Mouse (Mus musculus): ENCODE results near the gene Wdr92.

The Wdr92 gene

DNA sequence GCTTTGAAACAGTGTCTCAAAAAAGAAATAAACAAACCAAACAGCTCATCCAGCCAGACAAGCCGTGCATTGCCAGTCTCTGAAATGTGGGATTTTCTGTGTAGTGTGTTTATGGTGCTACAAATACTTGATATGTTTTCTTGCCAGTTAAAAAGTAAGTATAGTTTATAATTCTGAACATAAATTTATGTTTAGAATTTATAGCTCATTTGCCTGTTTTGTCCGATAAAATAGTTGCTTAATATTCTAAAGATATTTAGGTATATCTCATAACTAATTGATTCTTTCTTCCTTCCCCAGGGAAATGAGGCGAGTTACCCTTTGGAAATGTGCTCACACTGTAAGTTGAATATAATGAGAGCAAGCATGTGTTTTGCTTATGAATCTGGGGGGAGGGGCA, at the start of gene Wdr92:
Gene Wdr92, plus strand, starts transcription at position 301 of the 400 bp plus-strand sequence.
- no peak for DNase-seq

DNA sequence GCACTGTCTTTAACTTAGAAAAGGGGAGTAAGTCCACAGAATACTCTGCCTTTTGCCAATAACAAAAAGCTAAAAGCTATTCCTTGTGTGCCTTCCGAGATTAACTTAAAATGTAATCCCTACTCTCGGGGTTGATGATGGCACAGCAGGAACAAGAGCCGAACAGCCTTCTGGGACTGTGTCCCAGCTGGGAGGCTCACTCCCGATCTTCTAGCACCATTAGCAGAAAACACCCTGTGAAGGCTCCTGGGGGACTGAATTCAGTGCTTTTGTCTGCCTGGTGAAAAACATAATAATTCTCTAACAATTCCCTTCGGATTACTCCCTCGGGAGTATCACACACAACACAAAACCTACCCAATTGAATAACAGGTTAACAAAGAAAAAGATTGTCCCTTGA, 46.3 kb upstream of the Wdr92 start:
- DNase-seq = no peak

DNA sequence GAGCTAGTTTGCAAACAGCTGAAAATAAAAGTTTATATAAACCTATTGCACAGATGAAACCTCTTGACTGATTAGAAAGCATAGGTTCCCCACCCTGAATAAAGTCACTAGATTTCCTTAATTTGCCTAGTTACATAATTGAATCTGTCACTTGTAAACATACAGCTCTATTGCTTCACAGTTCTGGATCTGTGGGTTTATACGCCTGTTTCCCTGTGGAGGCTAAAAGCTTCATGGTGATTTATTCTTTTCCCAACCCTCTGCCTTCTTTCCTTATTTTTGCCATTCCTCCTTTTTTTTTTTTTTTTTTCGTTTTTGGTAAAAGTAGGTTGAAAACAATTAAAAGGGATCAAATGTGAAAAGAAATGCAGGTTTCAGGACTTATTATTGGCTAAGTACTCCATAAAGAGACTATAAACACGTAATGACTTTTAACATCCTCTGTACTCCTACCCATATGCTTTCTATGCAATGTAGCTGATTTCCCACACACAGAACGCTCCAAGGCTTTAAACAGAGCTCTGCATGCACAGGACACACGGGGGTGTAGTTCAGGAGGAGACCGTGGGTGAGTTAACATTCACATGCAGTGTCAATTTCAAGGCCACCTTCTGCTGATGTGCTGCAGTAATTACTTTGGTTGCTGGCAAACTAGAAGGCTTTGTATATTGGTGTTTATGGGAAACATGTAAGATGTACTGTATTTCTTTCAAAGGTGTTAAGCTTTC, 43.4 kb upstream of the Wdr92 start:
- DNase-seq = peak; percentile 17

DNA sequence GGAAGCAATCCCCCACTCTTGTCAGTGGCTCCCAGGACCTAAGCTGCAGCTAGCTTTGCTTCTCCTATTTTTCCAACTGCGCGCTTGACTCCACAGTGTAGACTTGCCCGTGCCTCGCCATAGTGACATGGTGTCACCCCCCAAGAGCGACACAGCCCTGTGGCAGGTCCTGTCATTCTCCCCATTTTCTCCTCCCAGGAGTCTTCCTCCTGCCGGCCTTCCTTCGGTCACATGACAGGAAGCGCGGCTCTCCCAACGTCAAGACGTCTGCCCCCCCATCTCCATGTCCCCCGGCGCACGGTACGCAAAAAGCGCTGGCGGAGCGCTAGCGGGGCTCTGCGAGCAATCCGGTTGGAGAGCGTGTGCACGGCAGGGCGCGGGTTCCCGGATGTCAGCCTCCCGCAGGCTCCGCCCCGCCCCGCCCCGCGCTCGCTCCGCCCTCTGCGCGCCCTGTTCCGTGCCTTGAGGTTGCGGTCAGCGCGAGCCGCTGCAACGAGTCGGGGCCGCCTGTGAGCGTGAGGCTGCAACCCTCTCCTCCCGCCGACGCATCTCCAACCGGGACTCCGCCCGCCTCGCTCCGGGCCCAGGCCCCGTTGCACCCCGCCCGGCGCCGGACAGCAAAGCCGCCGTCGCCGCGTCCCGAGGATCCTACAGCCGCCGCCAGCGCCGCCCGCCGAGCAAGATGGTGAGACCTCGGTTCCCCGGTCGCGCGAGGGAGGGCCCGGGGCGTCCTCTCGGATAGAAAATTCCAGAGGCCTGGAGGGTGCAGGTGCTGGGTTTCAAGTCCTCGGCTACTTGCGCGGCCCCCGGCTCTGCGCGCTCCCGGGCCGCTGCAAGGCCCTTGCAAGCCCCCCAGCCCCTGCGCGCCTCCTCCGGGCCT, 22.8 kb upstream of the Wdr92 start, which contains the start of gene Ppp3r1:
Gene Ppp3r1, plus strand, starts transcription at position 406 of the 880 bp plus-strand sequence.
- DNase-seq = peak; percentile 100

DNA sequence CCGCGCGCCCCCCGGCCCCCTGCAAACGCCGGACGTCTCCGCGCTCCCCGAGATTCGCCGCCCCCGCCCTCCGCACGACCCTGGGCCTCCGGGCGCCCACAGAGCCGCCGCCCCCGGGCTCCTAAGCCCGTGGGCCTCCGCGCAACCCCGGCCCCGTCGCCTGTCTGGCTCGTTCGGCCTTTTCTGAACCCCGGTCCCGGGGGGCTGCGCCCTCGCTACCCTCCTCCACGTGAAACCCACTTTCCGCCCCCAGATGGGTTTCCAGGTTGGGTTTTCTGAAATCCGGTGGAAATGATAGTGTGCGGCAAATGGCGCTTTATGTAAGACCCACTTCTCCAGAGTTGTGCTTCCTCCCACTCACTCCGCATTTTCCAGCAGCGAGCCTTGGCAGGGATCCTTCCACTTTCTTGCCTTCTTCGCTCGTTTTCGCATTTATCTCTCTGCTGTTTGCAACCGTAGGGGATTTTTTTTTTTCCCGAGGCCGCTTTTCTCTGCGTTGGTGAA, 22.1 kb upstream of the Wdr92 start:
- DNase-seq = peak; percentile 95

DNA sequence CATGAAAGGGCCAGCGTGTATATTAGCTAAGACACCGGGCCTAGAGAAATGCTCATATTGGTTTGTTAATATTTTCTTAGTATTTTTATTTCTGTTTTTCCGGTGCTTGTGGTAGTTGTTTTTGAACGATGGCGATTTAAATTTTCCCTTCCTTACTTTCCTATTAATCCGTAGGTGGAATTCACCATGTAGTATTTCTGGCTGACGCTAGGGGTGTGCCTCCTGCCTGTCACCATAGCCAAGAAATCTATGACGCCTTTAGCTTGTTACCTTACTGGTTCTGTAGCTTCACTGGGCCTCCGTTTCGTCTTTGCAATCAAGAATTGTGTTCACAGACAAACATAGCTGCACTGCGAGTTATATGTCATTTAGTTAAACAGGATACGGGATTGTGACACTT, 21.7 kb upstream of the Wdr92 start:
- peak; percentile 94 for DNase-seq

DNA sequence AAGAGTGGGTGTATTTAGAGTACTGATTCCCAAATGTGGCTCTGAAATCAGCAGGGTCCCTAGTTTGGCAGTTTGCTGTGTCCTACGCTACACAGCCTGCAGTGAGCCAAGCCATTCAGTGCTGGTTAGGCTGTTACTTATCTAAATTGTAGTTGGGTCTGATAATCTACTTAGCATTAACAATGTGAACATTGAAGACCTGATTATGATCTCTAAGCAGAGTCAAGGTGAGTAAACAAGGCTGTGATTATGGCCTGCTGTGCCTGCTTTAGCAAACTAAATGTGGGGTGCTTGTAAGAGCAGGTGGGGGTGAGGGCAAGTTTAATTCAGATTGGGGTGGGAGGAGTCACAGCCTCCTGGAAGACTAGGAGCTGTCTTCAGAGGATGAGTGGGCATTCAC, 18.0 kb upstream of the Wdr92 start:
- no peak for DNase-seq

DNA sequence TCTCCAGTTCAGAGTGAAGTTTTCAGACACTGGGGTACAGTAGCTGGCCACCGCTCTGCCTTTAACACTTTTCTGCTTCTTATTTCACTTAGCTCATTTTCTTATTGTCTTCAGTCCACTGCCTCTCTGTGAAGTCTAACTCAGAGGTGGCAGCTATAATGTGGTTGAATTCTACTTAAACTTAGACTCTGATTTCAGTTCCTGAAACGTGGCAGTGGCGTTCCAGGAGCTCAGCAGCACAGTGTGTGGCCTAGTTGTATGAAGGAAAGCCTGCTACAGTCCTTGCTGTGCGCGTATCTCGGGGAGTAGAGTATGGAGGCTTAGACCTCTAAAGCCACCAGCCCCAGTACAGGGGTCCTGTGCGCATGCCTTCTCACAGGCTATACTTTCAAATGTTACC, 15.3 kb upstream of the Wdr92 start:
- no peak for DNase-seq

DNA sequence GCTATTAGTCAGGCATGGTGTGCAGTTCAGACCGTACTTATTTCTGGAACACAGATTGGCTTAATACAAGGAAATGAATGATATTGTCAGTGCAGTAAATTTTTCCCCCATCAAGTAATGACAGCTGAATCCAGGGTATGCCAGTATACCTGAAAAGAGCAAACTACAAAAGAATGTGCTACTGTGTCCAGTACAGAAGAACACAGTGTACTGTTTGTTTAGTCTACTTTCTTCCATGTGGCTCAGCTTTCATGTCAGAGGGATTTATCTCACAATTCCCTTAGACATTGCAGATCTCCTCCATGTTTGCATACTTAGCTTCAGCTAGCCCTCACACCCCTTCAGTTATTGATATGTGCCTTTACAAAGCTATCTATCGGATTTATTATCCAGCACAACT, 12.6 kb upstream of the Wdr92 start:
- DNase-seq = no peak

DNA sequence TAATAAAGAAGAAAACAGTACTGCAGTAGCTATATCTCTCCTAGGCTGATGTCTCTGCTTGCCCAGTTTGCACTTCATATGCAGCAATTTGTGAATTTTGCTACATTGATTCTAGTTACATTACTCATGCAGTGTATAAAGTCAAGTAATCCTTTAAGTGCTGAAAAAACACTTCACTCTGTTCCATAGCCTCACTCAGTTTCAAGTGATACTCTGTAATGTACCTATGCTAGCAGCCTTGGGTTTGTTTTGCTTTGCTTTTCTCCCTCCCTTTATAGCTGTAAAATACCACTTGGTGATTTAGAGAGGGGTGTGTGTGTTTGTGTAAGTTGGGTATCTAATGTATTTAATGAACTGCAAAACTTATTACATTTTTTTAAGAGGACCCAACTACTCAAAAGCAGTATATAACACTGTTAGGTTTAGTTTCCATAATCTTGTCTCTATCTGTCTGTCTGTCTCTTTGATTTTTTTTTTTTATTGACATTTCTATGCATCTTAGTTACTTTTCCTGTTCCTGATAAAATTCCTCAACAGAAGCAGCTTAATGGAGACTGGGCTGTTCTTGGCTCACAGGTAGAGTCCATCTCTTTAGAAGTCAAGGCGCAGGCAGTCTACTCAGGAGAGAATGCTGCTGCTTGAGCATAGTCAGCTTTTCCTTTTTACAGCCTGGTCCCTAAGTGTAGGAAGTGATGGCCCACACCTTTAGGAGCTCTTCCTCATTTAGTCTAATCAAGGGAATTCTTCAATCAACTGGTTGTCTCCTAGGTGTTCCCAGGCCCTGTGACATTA, 10.8 kb upstream of the Wdr92 start:
- no peak for DNase-seq

DNA sequence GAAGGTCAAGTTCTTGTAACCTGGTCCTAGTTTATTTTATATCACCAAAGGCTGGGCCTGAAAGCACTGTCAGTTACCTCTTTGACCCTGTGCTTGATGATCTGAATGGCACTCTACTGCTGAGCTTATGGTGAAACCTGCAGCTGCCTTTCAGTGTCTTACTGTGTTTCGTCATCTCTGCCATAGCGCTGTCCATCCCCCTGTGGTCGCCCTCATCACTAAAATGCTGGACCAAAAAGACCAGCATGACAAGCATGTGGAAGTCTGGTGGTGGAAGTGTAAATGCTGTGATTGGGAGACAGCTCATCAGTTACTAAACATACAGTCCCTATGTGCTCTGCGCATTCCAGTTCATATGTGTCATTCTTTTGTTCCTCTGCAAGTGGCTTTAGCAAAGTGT, 9.6 kb upstream of the Wdr92 start:
- no peak for DNase-seq

DNA sequence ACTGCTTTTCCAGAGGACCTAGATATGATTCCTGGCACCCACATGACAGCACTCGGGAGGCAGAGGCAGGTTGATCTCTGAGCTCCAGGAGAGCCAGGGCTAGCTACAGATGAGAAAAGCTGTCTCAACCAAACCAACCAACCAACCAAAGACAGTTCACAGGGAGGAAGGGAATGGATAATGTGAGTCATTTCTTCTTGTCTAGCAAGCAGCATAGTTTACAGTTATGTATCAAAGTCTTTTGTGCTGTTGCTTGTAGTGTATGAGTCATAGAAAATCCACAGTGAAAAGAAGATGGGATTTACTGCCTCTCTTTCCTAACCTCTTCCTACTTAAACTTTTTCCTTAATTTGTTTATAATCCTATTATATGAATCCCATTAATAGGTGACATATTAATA, 5.3 kb upstream of the Wdr92 start:
- no peak for DNase-seq

DNA sequence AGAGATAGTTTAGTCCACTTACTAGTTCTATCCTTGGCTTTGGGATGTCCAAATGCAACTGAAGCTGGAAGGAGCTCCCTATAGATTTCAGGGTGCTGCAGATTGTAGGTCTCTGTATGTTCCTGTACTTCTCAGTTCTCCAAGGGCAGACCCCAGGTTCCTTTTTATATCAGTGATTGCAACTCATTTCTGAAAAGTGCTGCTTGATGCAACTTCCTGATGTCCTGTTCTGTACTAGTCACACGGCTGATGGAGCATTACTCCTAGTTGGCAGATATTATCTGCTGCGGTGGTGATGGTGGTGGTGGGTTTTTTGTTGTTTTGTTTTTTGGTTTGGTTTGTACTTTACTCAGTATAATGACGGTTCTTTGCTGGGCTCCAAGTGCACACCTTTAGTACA, 1.2 kb upstream of the Wdr92 start:
- no peak for DNase-seq

DNA sequence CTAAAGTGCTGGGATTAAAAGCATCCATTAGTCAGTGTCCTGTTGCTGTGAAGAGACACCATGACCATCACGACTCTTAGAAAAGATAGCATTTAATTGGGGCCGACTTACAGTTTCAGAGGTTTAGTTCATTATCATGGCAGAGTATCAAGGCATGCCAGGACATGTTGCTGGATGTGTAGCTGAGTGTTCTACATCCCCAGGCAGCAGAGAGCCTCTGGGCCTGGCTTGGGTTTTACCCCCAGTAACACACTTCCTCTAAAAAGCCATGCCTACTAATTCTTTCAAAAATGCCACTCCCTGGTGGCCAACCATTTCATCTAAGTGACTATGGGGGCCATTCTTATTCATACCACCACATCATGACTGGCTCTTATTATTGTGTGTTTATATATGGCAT, 1.3 kb downstream of the Wdr92 start:
- DNase-seq = no peak

DNA sequence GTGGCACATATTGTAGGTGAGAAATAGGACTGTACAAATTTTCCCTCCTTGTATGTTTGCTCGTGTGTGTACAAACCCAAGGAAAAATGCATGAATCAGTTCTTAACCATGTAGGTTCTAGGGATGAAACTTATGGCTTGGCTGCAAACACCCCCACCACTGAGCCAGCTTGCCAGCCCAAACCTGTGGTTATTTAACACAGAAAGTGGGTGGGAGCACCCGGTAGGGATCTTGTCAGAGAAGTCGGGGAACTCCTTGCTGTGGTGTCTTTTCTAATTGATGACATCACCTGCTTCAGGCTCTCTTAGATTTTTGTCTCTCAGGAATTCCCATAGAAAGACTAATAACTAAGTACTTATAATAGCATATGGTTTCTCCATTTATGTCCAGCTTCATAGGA, 5.7 kb downstream of the Wdr92 start:
- DNase-seq = no peak

DNA sequence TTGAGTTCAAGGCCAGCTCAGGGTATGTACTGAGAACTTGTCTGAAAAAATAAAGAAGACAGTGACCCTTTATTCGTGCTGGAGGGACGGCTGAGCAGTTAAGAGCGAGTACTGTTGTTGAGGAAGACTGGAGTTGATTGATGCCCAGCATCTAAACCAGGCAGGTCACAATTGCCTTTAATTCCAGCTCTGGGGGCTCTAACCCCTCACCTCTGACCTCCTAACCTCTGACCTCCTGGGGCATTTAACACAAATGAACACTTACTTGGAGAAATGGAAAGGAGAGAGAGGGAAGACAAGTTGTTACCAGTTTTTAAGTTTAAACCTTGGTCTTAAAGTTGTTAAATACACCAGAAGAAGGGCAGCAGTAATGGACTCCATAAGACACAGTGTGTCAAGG, 6.9 kb downstream of the Wdr92 start:
- no peak for DNase-seq

DNA sequence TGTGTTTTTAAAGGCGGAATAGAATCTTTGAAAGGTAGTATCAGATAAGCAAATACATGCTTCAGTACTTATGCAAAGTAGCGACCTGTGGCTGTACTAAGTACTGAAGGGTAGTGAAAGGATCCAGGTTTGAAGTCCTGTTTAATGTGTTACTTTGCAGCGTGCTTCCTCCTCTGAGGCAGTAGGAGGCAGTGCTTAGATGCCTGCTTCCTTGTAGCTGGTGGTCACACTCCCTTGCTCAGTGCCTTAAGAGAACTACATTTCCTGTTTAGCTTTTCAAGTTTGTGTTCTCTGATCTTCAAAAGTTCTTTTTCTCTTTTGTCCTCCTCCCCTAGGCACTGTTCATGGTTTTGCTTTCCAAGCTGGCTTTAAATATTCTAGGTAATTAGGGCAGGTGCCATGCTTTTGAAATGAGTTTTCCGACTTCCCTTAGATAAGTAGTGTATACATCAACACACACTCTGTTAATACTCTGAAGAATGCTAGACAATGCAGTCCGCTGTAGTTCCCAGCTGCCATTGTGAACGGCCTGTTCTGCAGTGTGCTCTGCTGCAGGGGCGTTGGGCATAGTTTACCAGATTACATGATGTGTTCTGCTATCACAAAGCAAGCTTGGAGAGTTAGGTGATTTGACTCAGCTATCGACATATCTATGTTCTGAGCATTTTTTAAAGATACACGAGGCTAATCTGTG, 10.4 kb downstream of the Wdr92 start:
- no peak for DNase-seq

DNA sequence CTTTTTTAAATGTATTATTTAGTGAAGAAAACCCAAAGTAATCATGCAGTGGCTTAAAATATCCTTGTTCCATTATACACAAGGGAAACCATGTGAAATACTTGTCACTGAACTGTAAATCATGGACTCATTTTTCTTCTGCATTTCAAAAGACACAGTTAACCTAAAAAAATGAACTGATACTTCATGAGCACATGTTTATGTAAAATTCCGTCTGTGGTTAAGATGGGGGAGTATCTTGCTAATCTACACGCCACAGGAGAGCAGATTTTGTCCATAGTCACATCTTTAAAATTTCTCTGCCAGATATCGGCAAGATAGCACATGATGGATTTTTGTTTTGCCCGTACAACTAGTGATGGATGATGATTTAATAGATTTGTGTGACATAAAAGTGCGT, 17.3 kb downstream of the Wdr92 start:
- DNase-seq = peak; percentile 11

DNA sequence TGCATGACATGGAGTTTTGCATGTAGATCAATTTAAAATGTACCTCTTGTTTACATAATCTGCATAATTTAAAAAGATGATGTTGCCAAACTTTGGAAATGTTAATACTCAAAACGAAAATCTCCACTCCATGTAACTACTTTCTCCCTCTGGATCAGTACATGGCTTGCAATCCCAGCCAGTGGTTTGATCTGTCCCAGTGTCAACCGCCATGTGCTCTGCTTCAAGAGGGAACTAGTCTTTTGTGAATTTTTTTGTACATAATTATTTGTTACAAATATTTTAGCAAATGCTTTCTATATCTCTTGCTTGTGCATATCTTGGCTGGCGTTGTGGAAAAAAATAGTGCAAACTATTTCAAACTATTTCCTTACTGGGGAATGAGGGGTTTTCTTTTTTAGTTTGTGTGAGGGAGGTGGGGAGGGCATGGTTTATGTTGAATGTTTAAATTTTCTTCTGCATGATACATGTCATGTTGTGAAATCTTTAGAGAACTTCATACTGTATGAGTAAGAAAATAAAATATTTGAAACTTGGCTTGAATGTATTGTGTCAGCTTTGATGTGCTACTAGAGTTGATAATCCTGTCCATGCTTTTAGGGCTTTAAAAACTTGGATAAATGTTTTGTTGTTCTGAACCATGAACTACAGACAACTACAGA, 18.1 kb downstream of the Wdr92 start:
- DNase-seq = no peak

DNA sequence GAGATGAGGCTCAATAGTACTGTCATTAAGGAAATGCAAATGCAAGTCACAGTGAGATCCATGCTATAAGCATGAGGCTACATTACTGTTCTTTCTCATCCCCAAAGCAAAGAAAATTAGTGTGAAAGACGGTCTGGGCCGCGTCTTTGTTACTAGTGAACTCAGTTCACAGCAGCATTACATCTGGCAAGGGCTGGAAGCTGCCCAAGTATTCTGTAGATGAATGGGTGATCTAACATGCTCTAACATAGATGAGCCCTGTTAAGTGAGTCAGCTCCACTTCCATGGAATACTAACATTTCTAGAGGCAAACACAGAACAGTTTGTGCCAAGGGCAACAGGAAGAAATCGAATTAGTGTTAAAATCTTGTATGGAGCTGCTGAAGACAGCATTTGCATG, 19.0 kb downstream of the Wdr92 start:
- DNase-seq = no peak

DNA sequence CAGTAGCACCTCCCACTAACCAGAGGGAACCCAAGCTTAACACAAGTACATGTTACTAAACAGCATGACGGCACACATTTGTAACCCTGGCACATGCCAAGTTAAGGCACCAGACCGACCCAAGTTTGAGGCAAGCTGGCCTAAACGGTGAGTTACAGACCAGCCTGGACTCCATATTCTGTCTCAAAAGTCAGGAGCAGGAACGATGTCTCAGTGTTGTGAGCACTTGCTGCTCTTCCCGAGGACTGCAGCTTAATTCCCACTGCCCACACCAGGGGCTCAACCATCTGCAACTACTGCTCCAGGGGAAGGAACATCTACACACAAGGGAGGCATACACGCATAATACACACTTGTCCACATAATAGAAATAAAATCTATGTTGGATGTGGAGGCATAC, 20.6 kb downstream of the Wdr92 start:
- peak; percentile 30 for DNase-seq
